Mouse (Mus musculus) right cerebral cortex, postnatal 25 days (tissue): ENCODE measurements around the gene Npas2.

Experiments
- DNase-seq: peaks from one replicate; pipeline ENCODE4 v3.0.0; 2022

Gene Npas2

DNA sequence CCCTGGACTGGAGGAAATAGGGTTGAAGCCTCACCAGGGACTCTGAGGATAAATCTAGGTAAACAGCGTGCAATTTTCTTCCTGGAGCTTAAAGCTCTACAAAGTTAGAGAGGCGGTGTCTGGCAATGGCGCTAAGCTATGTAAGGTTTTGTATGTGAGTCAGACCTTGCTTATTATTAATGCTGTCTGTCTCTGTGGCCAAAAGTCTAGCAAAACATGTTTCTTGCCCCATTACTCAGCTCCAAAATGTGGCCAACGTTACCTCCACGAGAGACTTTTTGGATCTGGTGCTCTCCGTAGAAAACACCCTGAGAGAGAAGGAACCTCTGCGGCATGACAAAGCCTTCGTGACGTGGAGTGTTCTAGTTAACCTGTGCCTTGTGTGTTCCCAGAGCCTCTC is 93.5 kb downstream of the Npas2 start:
- DNase-seq = no peak

DNA sequence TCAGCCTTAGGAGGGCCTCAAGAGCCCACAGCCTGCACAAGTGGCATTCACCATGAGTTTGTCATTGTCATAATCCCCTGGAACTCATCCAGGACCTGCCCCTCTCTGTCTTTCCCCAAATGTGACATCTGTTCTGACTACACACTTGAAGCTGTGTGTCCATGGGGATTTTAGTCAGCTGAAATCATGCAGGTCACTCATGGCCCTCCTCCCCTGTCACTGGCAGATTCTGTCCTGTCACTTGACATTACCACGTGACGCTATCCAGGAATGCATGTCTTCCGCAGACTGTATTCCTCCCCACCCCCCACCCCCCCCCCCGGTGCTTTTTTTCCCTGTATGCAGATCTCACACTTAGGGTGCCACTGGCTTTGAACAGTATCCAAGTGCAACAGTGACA is 94.3 kb downstream of the Npas2 start:
- no peak for DNase-seq

DNA sequence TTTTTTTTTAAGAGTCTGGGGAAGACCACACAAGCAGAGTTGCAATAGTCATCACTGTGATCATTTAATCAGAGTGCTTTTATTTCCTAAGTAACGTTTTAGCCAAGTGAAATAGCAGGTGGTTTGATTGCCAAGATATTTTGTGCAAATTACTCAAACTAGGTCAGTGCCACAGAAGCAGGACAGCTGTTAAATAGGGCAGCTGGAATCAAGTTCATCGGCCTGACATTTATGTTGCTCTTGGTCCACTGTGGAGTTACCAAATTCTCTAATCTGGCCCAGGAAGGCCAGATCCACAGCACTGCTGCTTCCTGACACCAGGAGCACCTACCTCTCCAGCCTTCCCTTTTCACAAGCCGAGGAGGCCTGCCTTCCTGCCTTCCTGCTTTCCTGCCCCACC is 94.9 kb downstream of the Npas2 start:
- no peak for DNase-seq

GRCm38 (mm10) chr1:39292001-39292400 is 98.5 kb downstream of the Npas2 start:
- DNase-seq = no peak

DNA sequence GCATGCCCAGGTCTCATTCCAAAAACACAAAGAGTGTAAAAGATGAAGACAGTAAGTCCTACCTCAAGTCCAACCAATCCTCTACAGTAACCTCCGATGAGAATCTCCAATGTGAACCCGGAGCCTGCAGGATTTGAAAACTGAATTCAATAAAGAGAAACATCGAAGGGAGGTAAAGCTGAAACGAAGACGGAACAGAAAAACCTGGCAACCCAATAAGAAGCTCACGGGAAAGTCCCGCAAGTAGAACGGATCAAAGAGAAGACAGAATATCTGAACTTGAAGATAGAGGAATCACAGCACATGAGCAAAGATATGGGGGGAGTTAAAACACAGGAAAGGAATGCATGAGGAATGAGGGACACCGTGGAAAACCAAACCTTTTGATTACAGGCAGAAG is 104.8 kb downstream of the Npas2 start:
- no peak for DNase-seq

DNA sequence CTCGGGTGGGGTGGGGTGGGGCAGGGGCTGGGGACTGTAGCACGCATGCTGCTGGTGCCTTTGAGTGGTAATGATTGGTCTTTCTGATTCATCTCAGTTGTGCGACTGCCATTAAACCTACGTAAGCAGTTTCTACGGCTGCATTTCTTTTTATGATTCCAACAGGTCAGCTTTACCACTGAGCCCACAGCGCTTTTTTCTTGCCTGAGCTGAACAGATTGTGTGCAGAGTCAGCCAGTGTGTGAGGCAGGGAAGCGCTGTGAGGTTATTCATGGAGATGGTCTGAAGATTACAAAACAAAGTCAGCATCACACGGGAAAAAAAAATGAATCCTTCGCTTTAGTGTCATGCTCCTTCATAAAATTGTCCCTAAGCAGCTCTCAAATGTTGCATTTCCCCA is 106.7 kb downstream of the Npas2 start:
- DNase-seq = no peak

- no peak for DNase-seq
Observed at GRCm38 (mm10) chr1:39300676-39301075, 107.1 kb downstream of the Npas2 start.

DNA sequence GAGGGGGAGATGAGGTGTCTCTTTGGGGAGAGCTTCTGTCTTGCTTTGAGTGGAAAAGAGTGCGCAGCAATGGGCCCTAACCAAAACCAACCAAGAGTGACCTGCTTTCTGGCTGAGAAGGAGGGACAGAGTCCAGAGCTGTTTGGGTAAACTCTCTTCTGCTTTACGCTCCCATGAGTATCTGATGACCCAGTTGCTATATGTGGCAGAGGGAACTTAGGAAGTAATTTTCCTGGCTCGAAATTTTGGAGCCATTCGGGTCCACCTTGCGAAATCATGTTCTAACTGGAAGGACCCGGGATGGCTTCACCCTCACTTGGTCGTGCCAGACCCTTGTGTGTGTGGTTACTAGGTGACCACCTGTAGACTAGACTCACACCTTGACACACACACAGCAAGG is 108.7 kb downstream of the Npas2 start:
- no peak for DNase-seq

DNA sequence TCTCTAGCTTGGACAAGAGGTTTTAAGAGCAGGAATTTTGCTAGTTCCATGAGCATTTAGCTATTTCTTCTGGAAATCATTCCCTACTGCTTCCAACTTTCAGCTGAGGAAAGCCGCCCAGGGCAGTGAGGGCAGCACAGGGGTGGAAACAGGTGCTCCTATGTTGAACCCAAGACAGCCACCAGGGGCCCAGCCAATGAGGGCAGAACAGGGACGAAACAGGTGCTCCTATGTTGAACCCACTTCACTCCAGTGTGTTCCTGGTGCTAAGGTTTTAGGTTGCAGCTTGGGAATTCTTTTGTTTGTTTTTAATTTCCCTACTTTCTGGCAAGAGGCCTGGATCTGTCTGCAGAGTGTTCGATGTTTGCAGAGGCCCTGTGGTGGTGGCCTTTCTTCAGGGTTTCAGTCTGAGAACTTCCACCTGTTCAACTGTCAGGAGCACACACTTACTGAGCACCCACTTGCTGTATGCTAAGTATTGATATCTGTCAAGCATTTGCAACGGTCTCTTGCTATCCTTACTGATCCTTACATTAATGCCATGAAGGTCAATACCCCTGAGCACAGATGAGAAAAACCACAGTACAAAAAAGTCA is 109.6 kb downstream of the Npas2 start:
- no peak for DNase-seq

GRCm38 (mm10) chr1:39307291-39307690 is 113.8 kb downstream of the Npas2 start:
- DNase-seq = no peak

DNA sequence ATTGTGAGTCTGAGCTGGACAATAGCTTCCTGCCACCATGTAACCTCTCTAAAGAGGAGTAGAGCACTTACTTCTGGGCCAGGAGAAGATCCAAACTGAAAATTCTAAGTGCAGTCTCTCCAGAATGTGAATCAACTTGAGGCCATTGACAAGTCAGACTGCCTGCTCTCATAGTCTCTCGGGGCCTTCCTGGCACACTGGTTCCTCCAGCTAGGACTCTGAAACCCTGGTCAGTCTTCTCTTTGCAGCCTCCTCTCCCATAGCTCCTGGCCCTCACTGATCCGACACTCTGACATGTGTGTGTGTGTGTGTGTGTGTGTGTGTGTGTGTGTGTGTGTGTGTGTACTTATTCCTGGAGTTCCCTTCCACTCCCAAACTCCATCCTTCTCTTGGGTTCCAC is 114.4 kb downstream of the Npas2 start:
- DNase-seq = no peak

DNA sequence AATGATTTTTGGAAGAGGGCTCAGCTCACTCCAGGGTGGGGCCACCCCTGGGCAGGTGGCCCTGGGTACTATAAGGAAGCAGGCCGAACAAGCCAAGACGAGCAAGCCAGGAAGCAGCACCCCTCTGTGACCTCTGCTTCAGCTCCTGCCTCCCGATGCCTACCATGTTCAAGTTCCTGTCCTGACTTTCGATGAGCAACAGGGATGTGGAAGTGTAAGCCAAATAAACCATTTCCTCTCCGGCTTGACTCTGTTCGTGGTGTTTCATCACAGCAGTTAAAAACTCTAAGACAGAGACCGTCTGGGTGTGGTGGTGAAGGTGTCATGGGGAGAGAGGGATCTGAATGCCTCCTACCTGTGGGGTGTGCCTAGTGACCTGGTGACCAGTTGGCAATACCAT is 116.0 kb downstream of the Npas2 start:
- no peak for DNase-seq

- no peak for DNase-seq
Observed at GRCm38 (mm10) chr1:39312345-39312967, 118.9 kb downstream of the Npas2 start.

DNA sequence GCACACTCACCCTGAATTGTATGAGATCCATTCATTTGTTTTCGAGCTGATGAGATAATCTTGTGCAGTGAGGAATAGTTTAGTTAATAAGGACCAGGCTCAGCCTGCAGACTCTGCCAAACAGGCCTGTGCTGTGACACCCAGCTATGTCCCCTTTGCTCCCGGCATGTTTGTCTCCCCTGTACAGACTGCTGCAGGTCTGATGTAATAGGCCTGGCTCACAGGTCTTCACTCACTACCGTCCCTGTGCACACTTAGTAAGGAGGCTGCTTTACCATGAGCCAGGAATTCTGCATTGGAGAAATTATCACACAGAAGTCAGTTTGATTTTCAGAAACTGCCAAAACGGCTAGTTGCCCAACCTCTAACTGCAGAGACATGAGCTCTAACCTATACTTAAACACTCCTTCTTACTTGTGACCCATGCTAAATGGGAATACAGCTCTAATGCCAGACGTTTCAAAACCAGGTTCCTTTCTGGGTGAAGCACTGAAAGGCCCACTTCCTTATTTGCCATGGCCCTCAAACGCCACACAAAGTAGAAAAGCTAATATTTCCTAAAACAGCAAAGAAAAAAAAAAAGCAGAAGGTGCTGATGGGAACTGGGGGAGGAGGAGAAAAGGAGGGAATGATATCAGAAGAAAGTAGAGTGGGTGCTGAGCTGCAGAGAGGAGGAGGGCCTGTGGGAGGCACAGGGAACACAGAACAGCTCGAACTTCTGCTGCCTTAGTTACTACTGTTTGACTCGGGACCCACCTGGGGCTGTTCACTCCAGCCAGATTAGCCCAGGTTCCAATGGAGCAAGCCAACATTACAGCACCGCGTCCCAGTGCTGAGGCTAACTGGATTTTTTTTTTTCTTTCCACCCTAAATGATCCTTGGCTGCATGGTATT is 120.1 kb downstream of the Npas2 start:
- no peak for DNase-seq

DNA sequence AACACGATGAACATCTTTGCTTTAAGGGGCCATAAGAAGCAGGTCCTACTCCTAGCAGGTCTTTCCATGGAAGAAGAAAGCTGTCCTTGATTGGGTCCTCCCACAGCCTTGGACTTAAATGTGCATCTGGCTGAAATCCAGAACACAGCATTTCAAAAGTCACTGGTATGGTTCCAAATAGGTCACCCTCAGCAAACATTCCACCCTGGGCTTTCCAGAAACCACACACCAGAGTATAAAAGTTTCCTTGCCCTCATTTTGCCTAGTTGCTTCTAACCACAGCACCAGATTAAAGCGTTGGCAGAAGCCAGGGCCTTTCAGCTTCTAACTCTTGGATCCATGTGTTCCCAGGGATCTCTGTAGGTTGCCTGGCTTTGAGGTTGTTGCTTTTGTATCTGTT is 124.4 kb downstream of the Npas2 start:
- no peak for DNase-seq

- no peak for DNase-seq
Observed at GRCm38 (mm10) chr1:39318870-39319269, 125.3 kb downstream of the Npas2 start.

- no peak for DNase-seq
Observed at GRCm38 (mm10) chr1:39321954-39322353, 128.4 kb downstream of the Npas2 start.

GRCm38 (mm10) chr1:39325228-39325627 is 131.7 kb downstream of the Npas2 start:
- no peak for DNase-seq

- DNase-seq = no peak
Observed at GRCm38 (mm10) chr1:39327546-39327945, 134.0 kb downstream of the Npas2 start.

DNA sequence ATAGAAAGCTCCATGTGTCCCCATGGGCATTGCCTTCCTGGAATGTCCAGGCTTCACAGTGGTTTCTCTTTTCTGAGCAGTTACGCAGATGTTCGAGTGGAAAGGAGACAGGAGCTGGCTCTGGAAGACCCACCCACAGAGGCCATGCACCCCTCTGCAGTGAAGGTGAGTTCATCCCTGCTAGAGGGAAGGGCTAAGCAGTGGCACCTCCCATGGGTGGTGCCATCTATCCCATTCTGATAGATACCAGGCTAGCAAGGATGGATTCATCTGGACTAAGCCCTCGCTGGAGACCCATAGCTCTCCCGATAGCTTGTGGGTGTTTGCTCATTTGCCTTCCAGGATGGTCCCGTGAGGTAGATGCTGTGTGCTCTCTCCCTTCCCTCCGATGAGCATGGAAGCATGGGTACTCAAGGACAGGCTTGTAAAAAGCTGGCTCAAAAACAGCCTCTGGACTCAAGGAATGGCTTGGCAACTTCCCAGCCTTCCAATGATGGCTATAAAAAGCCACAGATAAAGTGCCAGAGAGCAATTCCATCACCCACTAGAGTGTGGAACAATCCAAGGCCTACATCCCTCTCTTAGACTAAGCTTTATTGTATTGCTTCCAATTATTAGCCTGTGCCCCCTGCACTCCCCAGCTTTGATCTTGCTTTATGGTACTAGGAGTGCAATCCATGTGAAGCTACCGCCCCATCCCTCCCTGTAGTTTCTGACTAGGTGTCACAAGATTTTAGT is 137.5 kb downstream of the Npas2 start:
- DNase-seq = no peak

GRCm38 (mm10) chr1:39332456-39332855 is 138.9 kb downstream of the Npas2 start:
- no peak for DNase-seq

DNA sequence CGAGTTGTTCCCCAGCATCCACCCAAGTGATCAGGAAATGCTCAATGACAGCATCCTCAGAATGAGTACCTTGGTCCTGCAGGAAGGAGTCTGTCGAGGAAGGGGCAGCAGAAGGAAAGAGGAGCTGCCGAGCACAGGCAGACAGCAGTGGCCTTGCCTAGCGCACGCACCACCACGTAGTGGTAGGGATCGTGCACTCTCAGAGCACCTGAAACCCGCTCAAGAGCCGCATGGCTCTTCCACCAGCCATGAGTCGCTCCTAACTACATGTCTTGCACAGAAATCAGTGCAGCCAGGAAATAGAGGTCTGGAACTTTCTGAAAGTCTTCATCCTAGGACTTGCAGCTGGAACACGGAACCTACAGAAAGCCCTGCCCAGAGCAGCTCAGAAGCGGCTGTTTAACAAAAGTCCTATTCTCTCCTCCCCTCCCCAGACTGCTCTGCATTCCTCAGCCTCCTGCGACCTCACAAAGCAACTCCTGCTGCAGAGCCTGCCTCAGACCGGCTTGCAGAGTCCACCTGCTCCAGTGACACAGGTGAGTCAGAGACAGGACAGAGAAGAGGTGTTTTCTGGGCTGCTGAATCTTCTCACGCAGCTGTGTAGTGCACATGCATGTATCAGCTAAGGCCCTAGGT is 142.1 kb downstream of the Npas2 start:
- no peak for DNase-seq

DNA sequence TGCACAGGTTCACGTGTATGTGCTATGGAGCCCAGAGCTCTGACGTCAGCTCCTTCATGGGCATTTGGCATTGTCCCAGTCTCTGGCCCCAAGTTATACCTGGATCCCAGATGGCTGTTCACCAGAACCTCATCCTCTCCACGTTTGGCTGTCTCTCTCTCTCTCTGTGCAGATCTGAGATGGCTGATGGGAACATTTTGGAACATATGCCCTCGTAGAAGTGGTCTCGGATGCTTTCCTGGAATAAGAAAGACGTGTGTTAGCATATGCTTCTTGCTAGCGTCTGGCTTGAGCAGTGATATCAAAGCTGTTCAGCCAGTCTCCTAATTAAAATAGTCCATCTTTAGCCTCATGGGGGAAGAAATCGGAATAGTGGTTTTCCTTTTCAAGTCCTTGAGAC is 143.3 kb downstream of the Npas2 start:
- DNase-seq = no peak
